Mouse (Mus musculus) liver, postnatal 0 days (tissue): Measurements from ENCODE around the gene Ror1.

ENCODE experiments used
- CTCF ChIP-seq: sonication (generic); IDR thresholded peaks from 2 replicates; pipeline ENCODE4 v1.5.1; 2016; ENCODE audit warnings: antibody characterized with exemption, low read depth
- EP300 ChIP-seq: IDR thresholded peaks from 2 replicates; pipeline ENCODE4 v1.6.1; 2016; ENCODE audit warnings: antibody characterized with exemption, low read depth, mild to moderate bottlenecking

DNA sequence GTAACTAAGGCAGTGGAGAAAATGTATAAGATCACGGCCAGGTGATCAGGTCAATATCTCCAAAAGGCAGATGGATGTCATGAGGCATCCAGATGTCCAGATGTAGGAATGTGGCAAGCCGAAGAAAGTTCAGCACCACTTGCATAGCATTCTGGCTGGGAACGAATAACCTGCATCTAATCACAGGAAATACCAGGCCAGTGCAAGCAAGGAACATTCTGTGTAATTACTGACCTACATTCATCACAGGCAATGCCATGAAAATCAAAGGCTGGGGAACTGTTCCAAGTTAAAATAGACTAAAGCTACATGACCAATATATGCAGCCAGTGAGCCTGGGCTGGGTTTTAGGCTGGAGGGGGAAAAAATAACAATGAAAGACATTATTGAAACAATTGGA, 140.7 kb downstream of the Ror1 start:
- TF ChIP-seq CTCF (no peak), EP300 (no peak)
